Mouse (Mus musculus) stomach, postnatal 0 days (tissue): ENCODE data around the gene Sox2. TPM values are rescaled to one million over a fixed set of nuclear protein-coding genes. Genes with fewer than 3 reads are reported as not detected.

Experiments
- ATAC-seq: fragments of 200-750 bp; cut with Nextera tagmentation; 2 replicates; pipeline ENCODE4 v1.8.0; 2017; ENCODE audit not compliant: low FRiP score, low TSS enrichment
- DNase-seq: peaks from one replicate; pipeline ENCODE4 v3.0.0-alpha.2; 2016; ENCODE audit warnings: low spot score
- H3K27ac ChIP-seq: fragments of 300-500 bp; sonication (generic); replicated peaks from 2 replicates; pipeline ENCODE4 v1.5.1; 2014; ENCODE audit warnings: mild to moderate bottlenecking, control low read depth
- H3K27me3 ChIP-seq: fragments of 300-500 bp; sonication (generic); 2 replicates; pipeline ENCODE4 v1.6.1; 2014; ENCODE audit warnings: low read length; ENCODE audit not compliant: control insufficient read depth, insufficient read depth
- H3K36me3 ChIP-seq: fragments of 300-500 bp; sonication (generic); 2 replicates; pipeline ENCODE4 v1.6.1; 2014; ENCODE audit warnings: low read length, mixed read lengths; ENCODE audit not compliant: control insufficient read depth, insufficient read depth
- H3K4me1 ChIP-seq: fragments of 300-500 bp; sonication (generic); replicated peaks from 2 replicates; pipeline ENCODE4 v1.6.1; 2014; ENCODE audit warnings: antibody characterized with exemption; ENCODE audit not compliant: control insufficient read depth, insufficient read depth
- H3K4me2 ChIP-seq: fragments of 300-500 bp; sonication (generic); replicated peaks from 2 replicates; pipeline ENCODE4 v1.6.1; 2014; ENCODE audit warnings: low read depth, mild to moderate bottlenecking, control low read depth, moderate library complexity
- H3K4me3 ChIP-seq: fragments of 300-500 bp; sonication (generic); 2 replicates; pipeline ENCODE4 v1.5.1; 2014; ENCODE audit warnings: low read depth, low read length, control low read depth
- H3K9ac ChIP-seq: fragments of 300-500 bp; sonication (generic); 2 replicates; pipeline ENCODE4 v1.6.1; 2014; ENCODE audit warnings: mild to moderate bottlenecking, low read length, control low read depth, mixed read lengths
- H3K9me3 ChIP-seq: fragments of 300-500 bp; sonication (generic); 2 replicates; pipeline ENCODE4 v1.6.1; 2016; ENCODE audit warnings: low read length; ENCODE audit not compliant: control insufficient read depth
- CTCF ChIP-seq: IDR thresholded peaks from 2 replicates; pipeline ENCODE4 v1.5.1; 2016; ENCODE audit warnings: antibody characterized with exemption, low read depth, mild to moderate bottlenecking, moderate library complexity
- EP300 ChIP-seq: optimal IDR thresholded peaks from 2 replicates; pipeline ENCODE3; 2016; ENCODE audit warnings: antibody characterized with exemption
- WGBS: fragments of 180-500 bp; shearing (Covaris S2); extraction: QIAGEN DNeasy Blood & Tissue Kit; methylation state at CpG from one replicate; pipeline ENCODE4 v1.1.7; 2014; 5-methylcytosine and 5-hydroxymethylcytosine counted together
- polyA plus RNA-seq: library from polyadenylated mRNA; unstranded; fragments of >200 nt; fragmentation: Nextera tagmentation; extraction: Ambion mirVana; gene quantifications from 2 replicates; pipeline ENCODE4 v1.2.1, GENCODE M21; 2015

Gene Sox2
- polyA plus RNA-seq, 1 experiment from 2014 or later = 14.7 TPM

GRCm38 (mm10) chr3:34640690-34641600 is 9.3 kb upstream of the Sox2 start:
- ATAC-seq (no peak; the same call in 1 of the 2 replicates), DNase-seq (peak; percentile 75)
- TF ChIP-seq CTCF = peak; percentile 81
- TF ChIP-seq EP300 = no peak
- no peak overlapping the region for H3K9ac ChIP-seq
- no peaks in the 10 kb centered on the region for H3K4me1 ChIP-seq
- no peaks in the 10 kb centered on the region for H3K36me3 ChIP-seq
- H3K9me3 ChIP-seq = no peaks in the 10 kb centered on the region
- H3K4me3 ChIP-seq = no peak overlapping the region
- no peak overlapping the region for H3K27ac ChIP-seq
- H3K4me2 ChIP-seq = peak overlapping the region; percentile 27; the same call in 1 of the 2 replicates
- peaks cover 16% of the 10 kb centered on the region; the same call in 1 of the 2 replicates for H3K27me3 ChIP-seq
- WGBS = 10% methylated on average over 33 of the region's 33 CpGs

DNA sequence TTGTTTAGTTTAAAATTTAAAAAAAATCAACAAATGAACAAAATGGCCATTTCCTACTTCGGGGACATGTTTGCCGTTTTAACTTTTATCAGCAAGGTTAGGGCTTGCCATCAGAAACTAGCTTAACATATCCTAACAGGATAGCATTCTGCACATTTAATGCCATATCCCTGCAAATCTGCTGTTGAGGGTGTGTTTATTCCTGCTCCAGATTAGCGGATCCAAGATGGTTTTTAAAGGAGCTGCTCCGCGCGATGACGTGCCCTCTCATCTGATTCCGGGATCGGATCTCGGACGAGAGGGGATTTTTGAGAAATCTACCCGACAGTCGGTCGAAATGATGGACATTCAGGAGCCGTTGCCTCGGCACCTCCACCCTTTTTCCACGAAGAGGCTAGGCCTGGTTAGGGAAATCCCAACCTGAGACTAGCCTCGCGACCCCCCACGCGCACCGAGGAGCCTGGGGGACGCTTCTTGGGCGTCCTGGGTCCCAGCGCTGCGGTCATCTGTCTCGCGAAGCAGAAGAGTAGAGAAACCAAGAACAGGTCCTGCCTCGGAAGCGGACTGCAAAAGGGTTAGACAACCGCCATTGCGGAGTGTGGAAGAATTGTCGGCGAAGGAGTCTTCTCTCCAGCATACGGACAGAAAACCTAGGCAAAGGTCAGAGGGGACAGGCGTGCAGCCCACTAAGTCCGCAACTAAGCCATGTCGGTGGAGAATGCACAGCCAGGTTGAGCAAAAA is 8.3 kb upstream of the Sox2 start:
- H3K9ac ChIP-seq = peak overlapping the region; percentile 35; the same call in 1 of the 2 replicates
- H3K4me1 ChIP-seq = no peaks in the 10 kb centered on the region
- H3K27me3 ChIP-seq = peaks cover 16% of the 10 kb centered on the region; the same call in 1 of the 2 replicates
- no peaks in the 10 kb centered on the region for H3K9me3 ChIP-seq
- peak overlapping the region; percentile 56 for H3K4me2 ChIP-seq
- DNase-seq (no peak), ATAC-seq (no peak; the same call in 1 of the 2 replicates)
- TF ChIP-seq EP300 (no peak), CTCF (no peak)
- H3K36me3 ChIP-seq = no peaks in the 10 kb centered on the region
- no peak overlapping the region for H3K27ac ChIP-seq
- H3K4me3 ChIP-seq = peak overlapping the region; percentile 38
- WGBS = 5% methylated on average over 38 of the region's 38 CpGs

GRCm38 (mm10) chr3:34642498-34642941 is 7.7 kb upstream of the Sox2 start:
- DNase-seq (peak; percentile 55), ATAC-seq (peak; percentile 47; the same call in 1 of the 2 replicates)
- H3K4me3 ChIP-seq = peak overlapping the region; percentile 38
- peaks cover 14% of the 10 kb centered on the region; the same call in 1 of the 2 replicates for H3K27me3 ChIP-seq
- TF ChIP-seq EP300 = no peak
- TF ChIP-seq CTCF = no peak
- H3K4me1 ChIP-seq = no peaks in the 10 kb centered on the region
- no peaks in the 10 kb centered on the region for H3K9me3 ChIP-seq
- peak overlapping the region; percentile 56 for H3K4me2 ChIP-seq
- no peaks in the 10 kb centered on the region for H3K36me3 ChIP-seq
- 2% methylated on average over 20 of the region's 20 CpGs for WGBS
- H3K27ac ChIP-seq = no peak overlapping the region
- peak overlapping the region; percentile 35; the same call in 1 of the 2 replicates for H3K9ac ChIP-seq

DNA sequence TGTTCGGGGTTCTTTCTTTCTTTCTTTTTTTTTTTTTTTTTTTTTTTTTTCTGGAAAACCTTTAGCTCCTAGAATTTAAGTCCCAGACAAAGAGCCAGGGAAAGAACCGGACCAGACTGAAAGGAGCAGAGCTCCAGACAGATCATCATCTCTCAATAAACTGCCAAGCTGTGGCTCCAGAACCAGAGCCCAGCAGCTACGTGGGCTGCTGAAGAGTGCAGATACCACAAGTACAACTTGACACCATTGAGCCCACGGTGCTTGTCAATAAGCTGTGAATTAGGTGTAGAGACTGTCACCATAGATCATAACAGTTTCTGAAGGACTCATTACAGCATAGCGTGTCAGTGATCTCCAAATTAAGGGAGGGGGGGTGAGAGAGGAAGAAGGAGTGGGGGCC is 7.1 kb upstream of the Sox2 start:
- 38% methylated on average over 5 of the region's 5 CpGs for WGBS
- no peaks in the 10 kb centered on the region for H3K9me3 ChIP-seq
- TF ChIP-seq EP300 (no peak), CTCF (no peak)
- no peak overlapping the region for H3K9ac ChIP-seq
- no peak overlapping the region; the same call in 1 of the 2 replicates for H3K4me2 ChIP-seq
- DNase-seq (no peak), ATAC-seq (no peak)
- H3K36me3 ChIP-seq = no peaks in the 10 kb centered on the region
- H3K27me3 ChIP-seq = peaks cover 14% of the 10 kb centered on the region; the same call in 1 of the 2 replicates
- no peak overlapping the region for H3K27ac ChIP-seq
- no peak overlapping the region for H3K4me3 ChIP-seq
- no peaks in the 10 kb centered on the region for H3K4me1 ChIP-seq

GRCm38 (mm10) chr3:34643536-34644115 is 6.6 kb upstream of the Sox2 start:
- no peak for DNase-seq
- no peak overlapping the region for H3K9ac ChIP-seq
- no peaks in the 10 kb centered on the region for H3K4me1 ChIP-seq
- H3K4me3 ChIP-seq = no peak overlapping the region
- no peak overlapping the region for H3K4me2 ChIP-seq
- H3K27ac ChIP-seq = no peak overlapping the region
- no peaks in the 10 kb centered on the region for H3K9me3 ChIP-seq
- H3K36me3 ChIP-seq = no peaks in the 10 kb centered on the region
- peaks cover 14% of the 10 kb centered on the region; the same call in 1 of the 2 replicates for H3K27me3 ChIP-seq
- WGBS = 31% methylated on average over 15 of the region's 15 CpGs
- ATAC-seq = no peak
- TF ChIP-seq CTCF (no peak), EP300 (no peak)
